Mouse (Mus musculus) kidney, postnatal 4 days (tissue): Measurements from ENCODE around the gene Hmg20b.

ENCODE experiments used
- DNase-seq, 2 experiments: peaks; one replicate each; pipeline ENCODE4 v3.0.0; 2021; ENCODE audit warnings: mixed read lengths in 2 of 2

The Hmg20b gene

DNA sequence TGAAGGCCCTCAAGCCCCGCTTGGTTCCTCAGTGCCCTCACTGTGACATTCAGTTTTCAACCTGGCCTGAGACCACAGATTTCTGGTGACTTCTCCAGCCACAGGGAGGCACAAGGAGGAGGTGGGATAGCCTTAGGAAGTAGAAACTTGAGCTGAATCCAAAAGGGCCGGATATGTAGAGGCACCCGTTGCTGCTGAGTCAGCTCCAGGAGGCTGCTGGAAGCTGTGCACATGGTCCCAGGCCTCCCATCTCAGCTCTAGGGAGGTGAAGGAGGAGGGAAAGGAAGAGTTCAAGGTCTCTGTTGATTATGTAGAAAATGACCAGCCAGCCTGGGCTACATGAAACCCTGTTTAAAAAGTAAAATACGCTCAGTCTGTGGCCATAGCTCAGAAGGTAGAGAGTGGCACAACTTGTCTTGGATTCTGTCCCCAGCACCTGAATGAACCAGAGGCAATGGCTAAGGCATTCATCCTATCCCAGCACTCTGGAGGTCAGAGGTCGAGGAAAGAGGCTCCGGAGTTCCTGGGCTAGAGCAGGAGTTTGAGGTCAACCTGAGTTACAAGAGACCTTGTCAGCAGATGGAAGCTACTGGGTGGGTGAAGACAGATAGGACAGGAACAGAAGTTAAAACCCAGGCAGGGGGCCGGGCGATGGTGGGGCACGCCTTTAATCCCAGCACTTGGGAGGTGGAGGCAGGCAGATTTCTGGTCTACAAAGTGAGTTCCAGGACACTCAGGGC, 4.6 kb upstream of the Hmg20b start:
- no peak for DNase-seq

- DNase-seq = no peak
Measured at GRCm38 (mm10) chr10:81351678-81352291, 1.5 kb upstream of the Hmg20b start.

DNA sequence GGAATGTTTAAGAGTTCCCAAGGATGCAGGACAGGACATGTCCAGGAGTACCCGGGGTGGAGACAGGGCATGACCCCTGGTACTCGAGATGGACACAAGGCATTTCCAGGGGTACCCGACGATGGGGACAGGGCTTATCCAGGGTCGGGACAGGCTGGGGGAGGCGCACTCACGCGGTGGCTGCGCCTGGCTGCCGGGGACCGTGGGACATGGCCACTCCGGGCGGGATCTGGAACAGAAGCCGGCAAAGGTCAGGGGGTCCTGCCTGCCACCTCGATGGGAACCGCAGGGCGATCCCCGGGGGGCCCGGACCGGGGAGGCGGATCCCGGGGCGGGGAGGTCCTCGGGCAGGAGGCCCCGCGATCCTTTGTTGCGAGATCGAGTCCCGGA, 324 bp downstream of the Hmg20b start:
- no peak for DNase-seq

- DNase-seq = peak; percentile 61 to 77
Measured at GRCm38 (mm10) chr10:81349146-81349545, 1.1 kb downstream of the Hmg20b start.

- DNase-seq = peak; percentile 86 to 91
Measured at GRCm38 (mm10) chr10:81346453-81347067, 3.7 kb downstream of the Hmg20b start.

GRCm38 (mm10) chr10:81345162-81345534, 5.1 kb downstream of the Hmg20b start:
- DNase-seq = no peak

DNA sequence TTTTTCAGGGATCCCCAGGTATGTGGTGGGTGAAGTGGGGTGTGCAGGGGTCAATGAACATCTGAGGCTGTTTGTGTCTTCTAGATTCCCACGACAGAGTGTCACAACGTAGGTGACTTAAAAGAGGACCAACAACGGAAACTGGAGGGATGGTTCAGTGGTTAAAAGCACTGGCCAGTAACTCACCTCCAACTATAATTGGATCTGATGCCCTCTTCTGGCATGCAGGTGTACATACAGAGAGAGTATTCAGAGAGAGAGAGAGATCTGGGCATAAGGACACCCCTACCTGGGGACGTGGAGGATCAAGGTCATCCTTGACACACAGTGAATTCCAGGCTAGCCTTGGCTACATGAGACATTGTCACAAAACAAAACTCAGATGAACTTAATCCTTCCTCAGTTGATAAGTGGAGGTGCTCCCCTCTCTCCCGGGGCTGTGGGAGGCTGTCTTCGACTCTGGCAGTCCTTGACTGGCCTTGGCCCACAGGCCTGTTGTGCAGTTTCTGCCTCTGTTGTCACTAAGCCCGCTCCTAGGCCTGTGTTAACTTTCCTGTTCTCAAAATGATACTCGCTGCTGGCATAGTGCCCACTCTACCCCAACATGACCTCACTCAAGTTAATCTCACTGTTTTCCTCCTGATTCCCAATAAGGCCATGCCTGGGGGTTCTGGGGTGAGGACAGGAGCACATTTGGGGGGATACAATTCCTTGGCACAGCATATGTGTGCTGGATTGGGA, 5.7 kb downstream of the Hmg20b start:
- DNase-seq = no peak

- DNase-seq = no peak
Measured at GRCm38 (mm10) chr10:81342686-81343505, 7.4 kb downstream of the Hmg20b start, which contains the start of gene Gipc3. Gene Gipc3, minus strand, starts transcription at chr10:81343266.

GRCm38 (mm10) chr10:81341333-81341949, 8.8 kb downstream of the Hmg20b start:
- DNase-seq = peak; percentile 88 to 90

DNA sequence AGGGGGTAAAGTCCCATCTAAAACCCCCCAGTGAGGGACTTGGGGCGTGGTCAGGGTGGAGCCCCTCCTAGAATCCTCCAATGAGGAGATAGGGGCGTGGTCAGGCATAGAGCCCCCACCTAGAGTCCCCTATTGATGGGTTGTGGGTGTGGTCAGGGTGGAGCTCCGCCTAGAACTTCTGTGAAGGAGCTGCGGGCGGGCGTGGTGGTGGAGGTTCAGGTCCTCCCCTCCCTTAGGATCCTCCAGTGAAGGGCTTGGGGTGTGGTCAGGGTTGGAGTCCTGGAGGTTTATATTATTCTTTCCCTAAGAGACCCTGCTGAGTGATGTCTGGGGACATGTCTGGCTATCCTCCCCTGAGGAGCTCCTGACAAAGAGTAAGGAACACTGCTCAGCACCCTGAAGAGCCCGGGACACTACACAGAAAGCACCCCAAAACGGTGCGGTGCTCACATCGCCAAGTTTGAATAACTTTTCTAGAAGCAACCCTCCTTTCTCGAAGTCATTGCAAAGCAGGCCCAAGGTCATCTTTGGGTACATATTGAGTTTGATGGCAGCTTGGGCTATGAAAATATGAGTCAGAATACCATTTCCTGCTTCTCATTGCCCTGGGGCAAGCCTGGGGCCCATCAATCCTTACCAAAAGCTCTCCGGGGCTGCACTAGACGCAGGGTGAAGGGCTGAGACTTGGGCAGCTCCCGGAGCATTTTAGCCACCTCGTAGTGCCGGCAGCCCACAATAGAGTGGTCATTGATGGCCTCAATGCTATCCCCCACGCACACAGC, 9.5 kb downstream of the Hmg20b start:
- DNase-seq = no peak

DNA sequence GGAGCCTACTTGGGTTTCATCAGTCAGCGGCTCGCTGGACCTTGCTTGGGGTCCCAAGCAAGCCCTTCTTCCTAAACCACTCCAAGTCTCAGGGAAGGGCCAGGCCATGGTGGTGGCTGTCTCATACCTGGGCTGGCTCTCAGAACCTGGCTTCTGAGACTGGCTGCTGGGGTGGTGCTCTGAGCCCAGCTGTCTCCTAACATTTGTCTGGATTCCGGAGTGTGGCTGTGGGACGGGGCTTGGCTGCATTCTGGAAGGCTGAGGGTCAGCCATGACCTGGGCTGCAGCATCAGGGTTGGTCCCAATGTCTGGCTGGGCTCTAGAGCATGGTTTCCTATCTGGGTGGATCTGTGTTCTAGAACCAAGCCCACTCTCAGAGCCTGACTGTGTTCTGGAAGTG, 13.7 kb downstream of the Hmg20b start:
- no peak for DNase-seq

DNA sequence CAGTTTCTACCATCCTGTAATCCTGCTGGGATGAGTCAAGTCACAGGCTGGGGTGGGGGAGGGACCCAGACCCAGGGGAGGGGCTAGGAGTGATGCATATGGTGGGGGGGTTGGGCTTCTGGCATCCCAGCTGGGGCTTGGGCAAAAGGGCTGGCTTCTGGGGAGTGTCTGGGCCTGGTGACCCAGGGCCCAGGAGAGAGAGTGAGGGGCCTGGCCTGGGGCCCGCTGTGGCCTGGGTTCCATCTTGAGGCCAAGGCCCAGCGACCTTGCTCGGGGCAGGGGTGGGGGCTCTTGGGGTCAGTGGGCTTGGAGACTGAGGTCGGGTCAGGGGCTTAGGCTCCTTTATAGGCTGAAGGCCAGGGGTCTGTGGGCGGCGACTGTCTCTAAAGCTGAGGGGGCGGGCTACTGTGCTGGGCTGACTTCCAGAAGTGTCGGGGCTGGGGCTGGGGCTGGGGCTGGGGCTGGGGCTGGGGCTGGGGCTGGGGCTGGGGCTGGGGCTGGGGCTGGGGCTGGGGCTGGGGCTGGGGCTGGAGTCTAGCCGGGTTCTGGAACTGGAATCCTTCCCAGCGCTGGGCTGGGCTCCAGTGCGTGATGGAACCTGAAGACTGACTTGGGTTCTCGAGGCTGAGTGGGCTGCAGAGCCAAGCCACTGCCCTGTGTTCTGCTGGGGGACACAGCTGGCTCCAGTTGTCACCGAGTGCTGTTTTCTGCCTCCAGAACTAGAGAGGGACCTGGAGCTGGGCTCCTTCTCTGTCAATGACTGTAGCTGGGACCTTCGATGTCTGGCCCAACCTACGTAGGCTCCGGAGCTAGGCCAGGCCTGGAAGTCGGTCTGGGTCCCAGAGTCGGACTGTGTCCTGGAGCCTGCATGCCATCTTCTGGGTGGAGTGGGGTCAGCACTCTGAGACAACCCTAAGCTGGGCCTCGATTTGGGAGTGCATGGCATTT, 14.6 kb downstream of the Hmg20b start:
- peak; percentile 57 to 71 for DNase-seq

DNA sequence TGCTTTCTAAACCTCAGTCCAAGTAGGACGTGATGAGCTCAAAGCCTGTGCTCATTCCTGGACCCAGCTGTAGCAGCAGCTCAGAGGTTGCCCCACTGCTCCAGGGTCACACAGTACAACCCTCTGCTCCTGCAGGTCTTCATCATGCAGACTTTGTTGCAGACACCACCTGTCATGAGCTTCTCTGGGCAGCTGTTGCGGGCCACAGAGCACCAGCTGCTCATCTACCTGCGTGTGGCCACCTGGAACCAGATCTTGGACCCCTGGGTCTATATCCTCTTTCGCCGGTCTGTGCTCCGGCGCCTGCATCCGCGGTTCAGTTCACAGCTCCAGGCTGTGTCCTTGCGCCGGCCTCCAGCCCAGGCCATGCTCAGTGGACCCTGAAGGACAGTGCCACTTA, 16.0 kb downstream of the Hmg20b start:
- no peak for DNase-seq

- DNase-seq = no peak
Measured at GRCm38 (mm10) chr10:81332277-81332676, 18.0 kb downstream of the Hmg20b start.

- peak; percentile 45 to 54 for DNase-seq
Measured at GRCm38 (mm10) chr10:81330007-81330406, 20.3 kb downstream of the Hmg20b start.

DNA sequence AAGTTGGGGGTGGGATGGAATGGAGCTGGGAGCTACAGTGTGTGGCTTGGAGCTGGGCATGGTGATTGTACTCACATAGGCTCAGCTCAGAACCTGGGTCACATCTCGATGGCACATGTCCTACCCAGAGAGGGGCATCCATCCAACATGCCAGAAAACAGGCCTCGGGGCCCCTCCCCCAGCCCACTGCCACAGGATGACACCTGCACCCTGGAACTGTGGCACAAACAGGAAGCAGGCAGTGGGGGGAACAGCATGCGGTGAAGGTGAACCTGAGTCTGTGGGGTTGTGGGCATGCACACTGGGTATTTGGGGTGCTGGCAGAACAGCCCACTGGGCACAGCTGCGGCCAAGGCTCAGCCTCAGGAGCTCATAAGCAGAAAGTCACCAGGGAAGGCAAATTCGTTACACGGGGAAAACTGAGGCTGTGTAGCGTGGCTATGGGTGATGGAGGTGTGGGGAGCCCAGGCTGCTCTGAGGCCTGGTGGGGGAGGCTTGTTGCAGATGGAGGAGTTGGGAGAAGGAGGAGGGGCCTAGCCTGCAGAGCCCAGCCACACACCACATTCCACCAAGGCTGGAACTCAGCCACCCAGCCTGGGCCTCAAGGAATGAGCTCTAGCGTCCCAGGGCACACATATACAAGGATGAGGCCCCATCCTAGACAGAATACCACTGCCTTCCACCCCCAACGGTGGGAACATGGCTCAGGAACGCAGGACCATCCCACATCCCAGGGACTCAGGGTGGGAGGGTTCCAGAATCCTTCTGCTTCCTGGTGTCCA, 20.9 kb downstream of the Hmg20b start:
- DNase-seq = peak; percentile 71 to 81

DNA sequence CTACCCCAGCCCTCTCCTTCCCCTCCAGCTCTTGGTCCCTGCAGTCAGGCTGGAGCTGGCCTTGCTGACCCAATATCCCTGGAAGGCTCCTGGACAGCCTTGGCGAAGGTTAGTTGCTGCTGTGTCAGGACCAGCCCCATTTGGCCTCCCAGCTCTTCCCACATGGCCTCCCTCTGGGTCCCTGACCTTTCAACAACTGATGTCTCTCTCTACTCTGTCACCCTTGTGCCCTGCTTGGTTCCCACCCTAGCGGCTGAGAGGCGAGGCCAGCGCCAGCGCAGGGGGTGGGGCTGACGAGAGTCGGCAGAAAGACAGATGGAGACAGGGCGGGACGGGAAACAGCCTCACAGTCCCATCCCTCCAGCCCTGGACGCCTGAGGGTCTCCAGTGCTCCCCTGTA, 21.9 kb downstream of the Hmg20b start, which contains the start of gene Tbxa2r:
Gene Tbxa2r (plus strand): TSS at position 346 of the 400 bp plus-strand sequence.
- peak; percentile 70 to 80 for DNase-seq

DNA sequence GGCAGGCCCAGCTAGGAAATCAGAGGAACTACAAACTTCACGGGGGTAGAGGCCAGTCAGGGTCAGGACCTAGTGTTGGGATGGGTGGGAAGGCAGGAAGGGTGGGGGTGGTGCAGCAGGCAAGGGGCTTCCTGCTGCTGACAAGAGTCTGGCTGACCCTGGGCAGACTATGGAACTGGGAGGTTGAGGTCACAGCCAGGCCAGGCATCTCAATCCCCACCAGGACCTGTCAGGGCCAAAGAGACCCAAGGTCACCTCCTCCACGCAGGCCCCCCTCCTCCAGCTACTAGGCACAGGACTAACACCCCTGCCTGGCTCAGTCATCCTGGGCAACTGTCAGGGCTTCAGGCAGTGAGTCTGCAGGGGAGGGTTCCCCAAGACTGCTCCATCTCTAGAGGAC, 22.3 kb downstream of the Hmg20b start:
- DNase-seq = peak; percentile 36 to 60

DNA sequence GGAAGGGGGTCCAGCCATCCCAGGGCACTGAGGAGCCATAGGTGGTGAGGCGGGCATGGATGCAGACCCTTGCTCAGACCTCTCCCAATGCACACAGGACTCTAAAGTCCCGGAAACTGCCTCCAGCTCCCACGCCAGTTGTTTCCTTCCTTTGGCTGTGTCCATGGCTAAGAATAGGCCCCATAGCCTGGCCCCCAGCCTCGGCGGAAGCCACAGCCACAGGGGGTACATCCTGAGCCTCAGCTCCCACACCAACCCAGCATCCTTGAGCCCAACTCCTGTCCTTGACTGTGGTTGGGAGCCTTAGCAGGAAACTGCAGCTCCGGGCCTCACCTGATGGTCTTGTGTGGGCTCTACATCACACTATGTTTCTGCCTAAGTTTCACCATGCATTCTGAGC, 23.4 kb downstream of the Hmg20b start:
- peak; percentile 55 to 71 for DNase-seq
